Mouse (Mus musculus): ENCODE results near the gene Vmn2r43.
"Not testable (repeated sequence)": the region's sequence is repeated elsewhere in the genome, so short reads cannot be mapped to it uniquely, and the experiment has no call there.

Gene Vmn2r43

GRCm38 (mm10) chr7:8260499-8260898, at the start of gene Vmn2r43:
Gene Vmn2r43, minus strand, starts transcription at chr7:8260599.
- DNase-seq: not testable (repeated sequence)

GRCm38 (mm10) chr7:8200220-8200619, 60.2 kb downstream of the Vmn2r43 start, which contains the start of gene Vmn2r42:
Gene Vmn2r42, minus strand, starts transcription at chr7:8200320.
- not testable (repeated sequence) for DNase-seq
